Mouse (Mus musculus): ENCODE data around the gene Nos1ap.

- TF ChIP-seq POLR2A (IDR thresholded peaks at IDR 0.05; ENCODE audit: extremely low read depth, insufficient read depth, low read length) (no peak), CTCF (IDR thresholded peaks at IDR 0.05; ENCODE audit: extremely low read depth, insufficient read depth, low read length) (no peak)
Measured at GRCm38 (mm10) chr1:170395101-170395500, 194.6 kb downstream of the Nos1ap start.
